ENCODE assay signal across 11 mouse cellular contexts in the genomic region with DNA sequence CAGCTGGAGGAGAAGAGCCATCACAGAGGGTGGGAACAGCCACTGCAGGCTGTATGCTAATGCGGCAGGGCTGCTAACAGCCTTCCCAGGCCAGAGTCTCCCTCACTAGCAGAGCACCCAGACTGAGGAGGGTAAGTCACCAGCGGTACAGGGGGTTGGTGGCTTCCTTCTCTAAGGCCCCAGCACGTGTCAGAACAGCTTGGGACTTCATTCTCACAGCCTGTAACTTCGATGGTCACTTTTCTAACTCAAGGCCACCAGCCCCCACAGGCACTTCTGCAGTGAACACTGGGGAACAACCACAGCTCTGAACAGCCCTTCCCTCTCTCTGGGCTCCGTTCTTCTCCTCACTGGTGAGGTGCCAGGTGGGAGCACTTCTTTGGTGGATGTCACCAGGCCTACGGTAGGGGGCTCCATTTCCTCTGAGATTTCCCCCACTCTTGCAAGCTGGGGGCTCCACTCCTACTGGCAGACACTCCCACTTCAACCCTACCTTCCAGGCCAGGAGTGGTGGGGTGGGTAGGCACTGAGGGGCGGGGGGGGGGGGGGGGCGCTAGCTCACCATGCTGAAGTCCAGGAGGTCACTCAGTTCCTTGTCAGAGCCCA. TPM values are rescaled to one million over a fixed set of nuclear protein-coding genes. Genes with fewer than 3 reads are reported as not detected.
A peak's percentile ranks its signal among the peaks of the same experiment; 100 is the strongest.
DNase-seq lines count a peak whose midpoint lies in the region; ATAC-seq and TF ChIP-seq lines count a peak whose summit lies in the region.
"Had no signal": no experiment of that assay in that cellular context is flagged by ENCODE, and none has a peak within 500 bp of the region (broad histone marks: within the 10 kb centered on the region; RNA-seq: fewer than 3 reads in every experiment).

No protein-coding gene starts in this region.

- peak overlapping the region; percentile 99 for H3K4me3 ChIP-seq in forebrain, embryonic 10.5 days
- no peak overlapping the region for H3K4me3 ChIP-seq in forebrain, embryonic 15.5 days
- H3K4me3 ChIP-seq in midbrain, embryonic 12.5 days = 0 out of 2 replicates have a peak overlapping the region, but pooled peaks have one; percentile 98
- H3K4me3 ChIP-seq in midbrain, postnatal 0 days (ENCODE audit: low read depth, low read length) = no peak overlapping the region
- H3K4me3 ChIP-seq in forebrain, embryonic 12.5 days (replicated peaks) = peak overlapping the region; percentile 99
- peak overlapping the region; percentile 98; the same call in 1 of the 2 replicates for H3K4me3 ChIP-seq in stomach, embryonic 14.5 days (ENCODE audit: low read depth, low read length)
- H3K4me3 ChIP-seq: megakaryocyte, embryonic 14.5 days had no signal

- intact Hi-C loops in left cerebral cortex, postnatal 4 days (cut with DNase I) = no loop called here

- no peak overlapping the region for H3K9ac ChIP-seq in forebrain, embryonic 15.5 days (replicated peaks)
- 0 out of 2 replicates have a peak overlapping the region, but pooled peaks have one; percentile 24 for H3K9ac ChIP-seq in midbrain, embryonic 12.5 days (replicated peaks)
- no peak overlapping the region for H3K9ac ChIP-seq in midbrain, postnatal 0 days (replicated peaks; ENCODE audit: low read length, poor library complexity, severe bottlenecking)
- H3K9ac ChIP-seq in forebrain, embryonic 12.5 days = peak overlapping the region; percentile 99
- H3K9ac ChIP-seq in stomach, embryonic 14.5 days (replicated peaks; ENCODE audit: low read depth, low read length) = no peak overlapping the region

- no peak for ATAC-seq in forebrain, embryonic 15.5 days (replicated peaks)
- ATAC-seq in midbrain, embryonic 12.5 days (ENCODE audit: low FRiP score, low read depth) = no peak
- no peak for ATAC-seq in midbrain, postnatal 0 days (ENCODE audit: low FRiP score)
- ATAC-seq in forebrain, embryonic 12.5 days (ENCODE audit: low FRiP score) = no peak
- ATAC-seq in stomach, embryonic 14.5 days (ENCODE audit: insufficient number of reproducible peaks, insufficient read depth, low FRiP score, low read depth) = no peak

- H3K4me2 ChIP-seq in forebrain, embryonic 15.5 days (replicated peaks) = no peak overlapping the region
- peak overlapping the region; percentile 88; the same call in 1 of the 2 replicates for H3K4me2 ChIP-seq in midbrain, embryonic 12.5 days (replicated peaks)
- H3K4me2 ChIP-seq in midbrain, postnatal 0 days (ENCODE audit: low read depth, low read length, poor library complexity, severe bottlenecking) = no peak overlapping the region
- peak overlapping the region; percentile 88; the same call in 1 of the 2 replicates for H3K4me2 ChIP-seq in forebrain, embryonic 12.5 days
- H3K4me2 ChIP-seq in stomach, embryonic 14.5 days (replicated peaks; ENCODE audit: low read depth, low read length) = no peak overlapping the region

- peaks cover 35% of the 10 kb centered on the region for H3K4me1 ChIP-seq in forebrain, embryonic 10.5 days
- peaks cover 20% of the 10 kb centered on the region for H3K4me1 ChIP-seq in forebrain, embryonic 15.5 days
- peaks cover 22% of the 10 kb centered on the region for H3K4me1 ChIP-seq in midbrain, embryonic 12.5 days
- H3K4me1 ChIP-seq in midbrain, postnatal 0 days (ENCODE audit: insufficient read depth, low read length) = peaks cover 11% of the 10 kb centered on the region
- H3K4me1 ChIP-seq in forebrain, embryonic 12.5 days = peaks cover 26% of the 10 kb centered on the region
- peaks cover 11% of the 10 kb centered on the region; the same call in 1 of the 2 replicates for H3K4me1 ChIP-seq in stomach, embryonic 14.5 days (ENCODE audit: control insufficient read depth, insufficient read depth, low read length)

- TF ChIP-seq CTCF in midbrain, postnatal 0 days (IDR thresholded peaks at IDR 0.05) = no peak

- peaks cover 11% of the 10 kb centered on the region; the same call in 1 of the 2 replicates for H3K9me3 ChIP-seq in forebrain, embryonic 10.5 days
- H3K9me3 ChIP-seq in forebrain, embryonic 15.5 days = no peaks in the 10 kb centered on the region
- H3K9me3 ChIP-seq in midbrain, embryonic 12.5 days = no peaks in the 10 kb centered on the region; the same call in 1 of the 2 replicates
- no peaks in the 10 kb centered on the region for H3K9me3 ChIP-seq in midbrain, postnatal 0 days (ENCODE audit: low read length)
- H3K9me3 ChIP-seq in forebrain, embryonic 12.5 days = no peaks in the 10 kb centered on the region
- no peaks in the 10 kb centered on the region for H3K9me3 ChIP-seq in stomach, embryonic 14.5 days (ENCODE audit: control insufficient read depth, low read depth, low read length)

- 82% methylated on average over 8 of the region's 8 CpGs for WGBS in forebrain, embryonic 10.5 days
- 71% methylated on average over 8 of the region's 8 CpGs for WGBS in forebrain, embryonic 15.5 days
- 74% methylated on average over 8 of the region's 8 CpGs for WGBS in midbrain, embryonic 12.5 days
- 77% methylated on average over 8 of the region's 8 CpGs for WGBS in midbrain, postnatal 0 days
- WGBS in forebrain, embryonic 12.5 days = 76% methylated on average over 8 of the region's 8 CpGs
- WGBS in stomach, embryonic 14.5 days = 70% methylated on average over 7 of the region's 8 CpGs

- H3K27me3 ChIP-seq in forebrain, embryonic 10.5 days (ENCODE audit: poor library complexity, severe bottlenecking) = no peaks in the 10 kb centered on the region
- no peaks in the 10 kb centered on the region for H3K27me3 ChIP-seq in forebrain, embryonic 15.5 days
- no peaks in the 10 kb centered on the region for H3K27me3 ChIP-seq in midbrain, embryonic 12.5 days
- H3K27me3 ChIP-seq in midbrain, postnatal 0 days (ENCODE audit: insufficient read depth, low read length) = no peaks in the 10 kb centered on the region
- H3K27me3 ChIP-seq in forebrain, embryonic 12.5 days = no peaks in the 10 kb centered on the region
- no peaks in the 10 kb centered on the region for H3K27me3 ChIP-seq in stomach, embryonic 14.5 days (ENCODE audit: control insufficient read depth, insufficient read depth, low read length)
- H3K27me3 ChIP-seq: megakaryocyte, embryonic 14.5 days had no signal

- H3K27ac ChIP-seq in forebrain, embryonic 10.5 days = no peak overlapping the region
- H3K27ac ChIP-seq in forebrain, embryonic 15.5 days (replicated peaks) = no peak overlapping the region
- H3K27ac ChIP-seq in midbrain, embryonic 12.5 days (replicated peaks) = 0 out of 2 replicates have a peak overlapping the region, but pooled peaks have one; percentile 88
- no peak overlapping the region for H3K27ac ChIP-seq in midbrain, postnatal 0 days (ENCODE audit: low read depth, low read length)
- peak overlapping the region; percentile 36; the same call in 1 of the 2 replicates for H3K27ac ChIP-seq in forebrain, embryonic 12.5 days
- H3K27ac ChIP-seq in stomach, embryonic 14.5 days (ENCODE audit: low read length) = no peak overlapping the region

- no peak for DNase-seq in forebrain, embryonic 10.5 days (ENCODE audit: extremely low spot score, low spot score)
- no peak for DNase-seq in midbrain, postnatal 0 days (ENCODE audit: low spot score)
- DNase-seq in frontal cortex, postnatal 14 days (ENCODE audit: low spot score in 2 of 2) = no peak
- DNase-seq in left cerebral cortex, postnatal 4 days = no peak
- DNase-seq: heart, adult 18-20 months; kidney, adult 8-10 months had no signal

- peaks cover 60% of the 10 kb centered on the region for H3K36me3 ChIP-seq in forebrain, embryonic 10.5 days (replicated peaks)
- peaks cover 47% of the 10 kb centered on the region for H3K36me3 ChIP-seq in forebrain, embryonic 15.5 days
- peaks cover 55% of the 10 kb centered on the region for H3K36me3 ChIP-seq in midbrain, embryonic 12.5 days
- H3K36me3 ChIP-seq in midbrain, postnatal 0 days (ENCODE audit: insufficient read depth, low read length) = peaks cover 37% of the 10 kb centered on the region
- H3K36me3 ChIP-seq in forebrain, embryonic 12.5 days (replicated peaks) = peaks cover 55% of the 10 kb centered on the region
- peaks cover 52% of the 10 kb centered on the region for H3K36me3 ChIP-seq in stomach, embryonic 14.5 days (ENCODE audit: control insufficient read depth, insufficient read depth, low read length)

RNA-seq across cellular contexts. Expression of gene Tcf3, which starts 3.0 kb away (rescaled TPM):
- 191 and 199 TPM in 2 replicates for polyA plus RNA-seq in forebrain, embryonic 10.5 days (2016; fragmentation: Nextera tagmentation; extraction: Ambion mirVana)
- polyA plus RNA-seq in forebrain, embryonic 15.5 days (2015; fragmentation: Nextera tagmentation; extraction: Ambion mirVana) = 85.2 and 89.6 TPM in 2 replicates
- 185 and 191 TPM in 2 replicates for polyA plus RNA-seq in midbrain, embryonic 12.5 days (2016; fragmentation: Nextera tagmentation; extraction: Ambion mirVana)
- total RNA-seq in midbrain, postnatal 0 days (2014; rRNA removed) = 69.6 and 91.1 TPM in 2 replicates
- 24.8 and 25.1 TPM in 2 replicates for polyA plus RNA-seq in midbrain, postnatal 0 days (2015; fragmentation: Nextera tagmentation; extraction: Ambion mirVana)
- polyA plus RNA-seq in forebrain, embryonic 12.5 days (2016; fragmentation: Nextera tagmentation; extraction: Ambion mirVana) = 203 and 205 TPM in 2 replicates
- 107 and 108 TPM in 2 replicates for polyA plus RNA-seq in stomach, embryonic 14.5 days (2014; fragmentation: Nextera tagmentation; extraction: Ambion mirVana)
- total RNA-seq in left cerebral cortex, postnatal 4 days (2021) = 10 to 100 TPM; 51.9 to 53.7 TPM

RNA-seq across cellular contexts. Expression of gene Uqcr11, which starts 23.8 kb away (rescaled TPM):
- polyA plus RNA-seq in forebrain, embryonic 10.5 days (2016; fragmentation: Nextera tagmentation; extraction: Ambion mirVana) = 625 and 631 TPM in 2 replicates
- 551 and 574 TPM in 2 replicates for polyA plus RNA-seq in forebrain, embryonic 15.5 days (2015; fragmentation: Nextera tagmentation; extraction: Ambion mirVana)
- 398 and 414 TPM in 2 replicates for polyA plus RNA-seq in midbrain, embryonic 12.5 days (2016; fragmentation: Nextera tagmentation; extraction: Ambion mirVana)
- total RNA-seq in midbrain, postnatal 0 days (2014; rRNA removed) = 295 and 379 TPM in 2 replicates
- polyA plus RNA-seq in midbrain, postnatal 0 days (2015; fragmentation: Nextera tagmentation; extraction: Ambion mirVana) = 638 and 795 TPM in 2 replicates
- 371 and 400 TPM in 2 replicates for polyA plus RNA-seq in forebrain, embryonic 12.5 days (2016; fragmentation: Nextera tagmentation; extraction: Ambion mirVana)
- 645 and 784 TPM in 2 replicates for polyA plus RNA-seq in stomach, embryonic 14.5 days (2014; fragmentation: Nextera tagmentation; extraction: Ambion mirVana)
- 100 to 1,000 TPM; 282 to 286 TPM for total RNA-seq in left cerebral cortex, postnatal 4 days (2021)

RNA-seq across cellular contexts. Expression of gene Mbd3, which starts 31.1 kb away (rescaled TPM):
- 343 and 346 TPM in 2 replicates for polyA plus RNA-seq in forebrain, embryonic 10.5 days (2016; fragmentation: Nextera tagmentation; extraction: Ambion mirVana)
- polyA plus RNA-seq in forebrain, embryonic 15.5 days (2015; fragmentation: Nextera tagmentation; extraction: Ambion mirVana) = 281 and 295 TPM in 2 replicates
- polyA plus RNA-seq in midbrain, embryonic 12.5 days (2016; fragmentation: Nextera tagmentation; extraction: Ambion mirVana) = 288 and 314 TPM in 2 replicates
- total RNA-seq in midbrain, postnatal 0 days (2014; rRNA removed) = 30.4 and 47.0 TPM in 2 replicates
- 154 and 157 TPM in 2 replicates for polyA plus RNA-seq in midbrain, postnatal 0 days (2015; fragmentation: Nextera tagmentation; extraction: Ambion mirVana)
- polyA plus RNA-seq in forebrain, embryonic 12.5 days (2016; fragmentation: Nextera tagmentation; extraction: Ambion mirVana) = 312 and 327 TPM in 2 replicates
- 194 and 200 TPM in 2 replicates for polyA plus RNA-seq in stomach, embryonic 14.5 days (2014; fragmentation: Nextera tagmentation; extraction: Ambion mirVana)
- 100 to 1,000 TPM; 138 to 147 TPM for total RNA-seq in left cerebral cortex, postnatal 4 days (2021)

RNA-seq across cellular contexts. Expression of gene Mex3d, which starts 43.0 kb away (rescaled TPM):
- polyA plus RNA-seq in forebrain, embryonic 10.5 days (2016; fragmentation: Nextera tagmentation; extraction: Ambion mirVana) = 6.8 and 7.0 TPM in 2 replicates
- polyA plus RNA-seq in forebrain, embryonic 15.5 days (2015; fragmentation: Nextera tagmentation; extraction: Ambion mirVana) = 22.0 and 22.7 TPM in 2 replicates
- polyA plus RNA-seq in midbrain, embryonic 12.5 days (2016; fragmentation: Nextera tagmentation; extraction: Ambion mirVana) = 18.4 and 19.7 TPM in 2 replicates
- total RNA-seq in midbrain, postnatal 0 days (2014; rRNA removed) = 118 and 147 TPM in 2 replicates
- polyA plus RNA-seq in midbrain, postnatal 0 days (2015; fragmentation: Nextera tagmentation; extraction: Ambion mirVana) = 12.5 and 13.9 TPM in 2 replicates
- 17.3 and 21.3 TPM in 2 replicates for polyA plus RNA-seq in forebrain, embryonic 12.5 days (2016; fragmentation: Nextera tagmentation; extraction: Ambion mirVana)
- 7.7 and 8.1 TPM in 2 replicates for polyA plus RNA-seq in stomach, embryonic 14.5 days (2014; fragmentation: Nextera tagmentation; extraction: Ambion mirVana)
- total RNA-seq in left cerebral cortex, postnatal 4 days (2021) = 10 to 100 TPM; 75.5 to 80.1 TPM

Comparison
In these comparisons a context has a peak if more than half of its experiments do, and no peak if none do; other contexts are left out.
1. H3K27ac ChIP-seq: peak in midbrain, embryonic 12.5 days (single experiment) and forebrain, embryonic 12.5 days (single experiment); none in forebrain, embryonic 10.5 days (single experiment), forebrain, embryonic 15.5 days (single experiment), midbrain, postnatal 0 days (single experiment) and stomach, embryonic 14.5 days (single experiment).
2. H3K4me3 ChIP-seq: peak in forebrain, embryonic 10.5 days (single experiment), midbrain, embryonic 12.5 days (single experiment), forebrain, embryonic 12.5 days (single experiment) and stomach, embryonic 14.5 days (single experiment); none in forebrain, embryonic 15.5 days (single experiment) and midbrain, postnatal 0 days (single experiment).
3. H3K4me2 ChIP-seq: peak in midbrain, embryonic 12.5 days (single experiment) and forebrain, embryonic 12.5 days (single experiment); none in forebrain, embryonic 15.5 days (single experiment), midbrain, postnatal 0 days (single experiment) and stomach, embryonic 14.5 days (single experiment).
4. H3K9ac ChIP-seq: peak in midbrain, embryonic 12.5 days (single experiment) and forebrain, embryonic 12.5 days (single experiment); none in forebrain, embryonic 15.5 days (single experiment), midbrain, postnatal 0 days (single experiment) and stomach, embryonic 14.5 days (single experiment).